Mouse (Mus musculus) large intestine, adult 2 months (tissue): ENCODE results near the gene Ruvbl1. TPM values are rescaled to one million over a fixed set of nuclear protein-coding genes. Genes with fewer than 3 reads are reported as not detected.
A peak's percentile ranks its signal among the peaks of the same experiment; 100 is the strongest.

Source experiments
- DNase-seq: peaks from one replicate; pipeline ENCODE4 v3.0.0-alpha.2; 2012; ENCODE audit warnings: low read depth, low spot score
- WGBS: fragments of 180-500 bp; shearing (Covaris S2); methylation state at CpG from one replicate; pipeline ENCODE4 v1.1.7; 2018; 5-methylcytosine and 5-hydroxymethylcytosine counted together
- polyA plus RNA-seq: library from polyadenylated mRNA; depleted of rRNA; stranded (reverse); fragments of >200 nt; gene quantifications from 2 replicates; pipeline ENCODE4 v1.2.3, GENCODE M21; 2012; rRNA removed

The Ruvbl1 gene
- 21.4 and 25.3 TPM in 2 replicates for polyA plus RNA-seq

DNA sequence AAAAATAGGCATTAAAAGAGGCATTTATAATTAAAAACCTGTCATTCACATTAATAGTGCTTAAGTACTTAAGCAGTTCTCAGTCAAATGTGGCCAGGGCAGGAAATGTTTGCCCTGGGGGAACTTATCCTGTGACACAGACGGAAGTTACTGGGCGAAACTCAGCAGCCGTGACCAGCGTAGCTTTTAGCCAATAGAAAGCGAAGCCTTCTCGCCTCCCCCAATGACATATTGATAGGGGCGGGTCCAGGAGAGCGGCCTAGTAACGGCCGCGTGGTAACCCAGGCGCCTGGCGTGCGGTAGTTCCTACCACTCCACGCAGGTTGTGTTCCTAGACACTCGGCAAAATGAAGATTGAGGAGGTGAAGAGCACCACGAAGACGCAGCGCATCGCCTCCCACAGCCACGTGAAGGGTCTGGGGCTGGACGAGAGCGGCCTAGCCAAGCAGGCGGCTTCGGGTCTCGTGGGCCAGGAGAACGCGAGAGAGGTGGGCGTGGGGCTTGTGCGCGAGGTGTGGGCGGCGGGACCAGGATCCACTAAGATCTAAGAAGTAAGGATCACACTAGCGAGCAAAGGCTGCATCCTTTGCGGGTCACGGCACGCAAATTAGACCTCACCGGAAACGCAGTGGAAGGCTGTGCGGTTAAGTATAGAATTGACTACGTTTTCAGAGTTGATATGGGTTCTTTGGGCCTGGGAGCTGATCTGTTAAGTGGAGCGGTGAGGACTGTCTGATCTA, at the start of gene Ruvbl1:
Gene Ruvbl1, plus strand, starts transcription at position 229 of the 740 bp plus-strand sequence.
- DNase-seq, result peak; percentile 93
- WGBS, result under 1% methylated on average over 42 of the region's 42 CpGs

DNA sequence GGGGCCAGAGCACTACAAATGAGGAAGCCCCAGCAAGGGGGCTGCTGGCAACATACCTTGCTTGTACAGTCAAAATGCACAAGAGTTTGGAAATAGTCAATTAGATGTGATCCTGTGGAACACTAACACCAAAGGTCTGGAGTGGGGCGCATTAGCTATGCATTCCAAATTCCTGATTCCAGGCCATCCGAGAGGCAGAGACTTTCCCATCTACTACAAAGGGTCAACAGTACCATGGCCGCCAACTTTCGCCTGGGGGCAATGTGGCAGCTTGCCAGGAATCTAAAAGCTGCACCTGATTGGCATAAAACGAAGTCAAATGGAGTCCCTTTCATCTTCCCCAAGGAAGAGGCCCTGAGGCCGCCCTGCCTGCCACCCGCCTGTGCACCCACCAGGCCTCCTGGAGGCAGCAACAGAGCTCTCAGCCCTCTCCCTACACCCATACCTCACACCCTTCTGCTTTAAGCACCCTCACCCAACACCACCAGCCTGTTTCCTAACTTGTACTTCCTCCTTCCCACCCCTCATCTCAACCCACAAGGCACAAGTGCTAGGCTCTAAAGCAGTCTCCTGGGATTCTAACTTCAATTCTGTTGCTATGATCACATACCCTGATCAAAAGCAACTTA, 49.0 kb upstream of the Ruvbl1 start:
- DNase-seq, result no peak

DNA sequence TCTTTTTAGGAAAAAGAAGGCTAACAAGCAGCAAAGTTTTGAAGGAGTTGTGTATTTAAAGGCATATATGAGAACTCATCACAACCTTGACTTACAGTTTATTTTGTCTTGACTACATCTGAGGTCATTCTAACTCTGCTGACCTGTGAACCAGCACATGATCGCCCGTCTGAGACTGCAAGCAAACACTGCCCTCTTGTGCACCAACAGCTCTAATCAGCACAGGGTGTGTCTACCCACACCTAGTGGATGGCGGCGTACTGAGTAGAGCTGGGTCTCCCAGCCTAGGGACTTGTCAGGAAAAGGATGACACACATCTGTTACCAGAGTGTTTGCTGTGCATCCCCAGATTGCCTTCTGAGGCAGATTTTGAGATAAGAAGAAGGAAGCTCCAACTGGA, 34.0 kb upstream of the Ruvbl1 start:
- DNase-seq, result no peak
- WGBS, result 8% methylated on average over 4 of the region's 4 CpGs

More for the DNA sequence above, 49.0 kb upstream of the Ruvbl1 start:
- 88% methylated on average over 7 of the region's 7 CpGs for WGBS

GRCm38 (mm10) chr6:88435609-88436008, 29.6 kb upstream of the Ruvbl1 start:
- WGBS, result 89% methylated on average over 7 of the region's 7 CpGs
- DNase-seq, result no peak

DNA sequence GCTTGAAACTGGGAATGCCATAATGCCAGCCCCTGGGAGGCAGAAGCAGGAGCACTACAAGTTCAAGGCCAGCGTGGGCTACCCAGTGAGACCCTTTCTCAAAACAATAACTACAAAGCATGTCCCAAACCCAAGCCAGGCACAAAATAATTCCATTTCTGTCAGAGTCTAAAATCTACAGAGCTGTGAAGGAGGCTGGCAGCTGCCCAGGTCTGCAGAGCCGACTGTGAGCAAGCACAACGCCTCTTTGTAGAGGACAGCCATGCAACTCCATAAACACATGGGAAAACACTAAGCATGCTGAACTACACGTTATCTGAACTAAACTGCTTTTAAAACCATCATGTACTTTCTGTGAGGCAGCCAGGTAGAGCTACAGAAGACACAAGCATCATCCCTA, 26.2 kb upstream of the Ruvbl1 start:
- 69% methylated on average over 4 of the region's 4 CpGs for WGBS
- no peak for DNase-seq

- 82% methylated on average over 3 of the region's 3 CpGs for WGBS
- no peak for DNase-seq
These were observed 22.7 kb upstream of the Ruvbl1 start for GRCm38 (mm10) chr6:88442551-88442950.

GRCm38 (mm10) chr6:88443446-88443845, 21.8 kb upstream of the Ruvbl1 start:
- no peak for DNase-seq
- 81% methylated on average over 3 of the region's 3 CpGs for WGBS

DNA sequence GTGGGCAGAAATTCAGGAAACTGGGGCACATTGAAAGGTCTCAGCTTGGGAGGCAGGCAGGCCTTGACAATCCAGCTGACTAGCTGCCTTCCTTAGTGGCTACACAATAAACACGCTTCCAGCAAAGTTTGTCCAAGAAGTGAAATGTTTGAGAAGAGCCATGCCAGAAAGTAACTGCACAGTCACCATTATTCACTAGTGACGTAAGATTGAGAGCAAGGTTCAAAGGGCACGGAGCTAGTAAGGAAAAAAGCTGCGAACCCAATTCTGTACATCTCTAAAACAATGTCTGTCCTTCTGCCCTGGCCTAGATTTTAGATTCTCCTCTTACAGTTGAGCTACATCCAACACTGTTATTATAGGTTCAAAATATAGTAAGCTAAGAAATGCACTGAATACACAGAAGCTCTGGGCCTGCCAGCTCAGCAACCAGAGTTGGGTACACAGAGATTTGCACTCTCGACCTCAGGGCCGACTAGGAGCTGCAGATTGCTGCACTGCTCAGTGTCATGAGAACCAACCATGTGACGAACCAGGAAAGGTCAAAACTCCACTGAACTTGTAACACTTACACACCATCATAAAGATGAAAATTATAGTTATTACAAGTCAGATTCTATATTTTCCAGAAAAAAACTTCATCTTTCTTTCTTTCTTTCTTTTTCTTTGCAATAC, 21.0 kb upstream of the Ruvbl1 start:
- 34% methylated on average over 7 of the region's 7 CpGs for WGBS
- no peak for DNase-seq

DNA sequence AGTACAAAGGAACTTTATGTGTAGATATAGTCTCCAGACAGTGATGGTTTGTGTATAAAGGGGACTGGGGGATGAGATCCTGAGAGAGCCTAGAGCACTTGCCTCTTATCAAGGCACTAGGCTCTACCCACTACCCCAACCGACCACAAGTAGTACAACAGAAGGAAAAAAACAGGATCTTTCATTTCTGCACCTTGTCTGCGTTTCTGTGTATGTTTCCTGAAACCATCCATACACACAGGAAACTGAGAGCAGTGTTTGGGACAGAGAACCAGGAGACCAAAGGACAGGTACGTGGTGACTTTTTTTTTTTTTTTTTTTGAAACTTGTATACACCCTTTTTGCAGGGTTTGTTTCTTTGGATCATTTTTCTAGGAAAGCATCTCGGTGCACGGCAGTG, 19.5 kb upstream of the Ruvbl1 start:
- DNase-seq, result no peak
- 4% methylated on average over 5 of the region's 5 CpGs for WGBS

DNA sequence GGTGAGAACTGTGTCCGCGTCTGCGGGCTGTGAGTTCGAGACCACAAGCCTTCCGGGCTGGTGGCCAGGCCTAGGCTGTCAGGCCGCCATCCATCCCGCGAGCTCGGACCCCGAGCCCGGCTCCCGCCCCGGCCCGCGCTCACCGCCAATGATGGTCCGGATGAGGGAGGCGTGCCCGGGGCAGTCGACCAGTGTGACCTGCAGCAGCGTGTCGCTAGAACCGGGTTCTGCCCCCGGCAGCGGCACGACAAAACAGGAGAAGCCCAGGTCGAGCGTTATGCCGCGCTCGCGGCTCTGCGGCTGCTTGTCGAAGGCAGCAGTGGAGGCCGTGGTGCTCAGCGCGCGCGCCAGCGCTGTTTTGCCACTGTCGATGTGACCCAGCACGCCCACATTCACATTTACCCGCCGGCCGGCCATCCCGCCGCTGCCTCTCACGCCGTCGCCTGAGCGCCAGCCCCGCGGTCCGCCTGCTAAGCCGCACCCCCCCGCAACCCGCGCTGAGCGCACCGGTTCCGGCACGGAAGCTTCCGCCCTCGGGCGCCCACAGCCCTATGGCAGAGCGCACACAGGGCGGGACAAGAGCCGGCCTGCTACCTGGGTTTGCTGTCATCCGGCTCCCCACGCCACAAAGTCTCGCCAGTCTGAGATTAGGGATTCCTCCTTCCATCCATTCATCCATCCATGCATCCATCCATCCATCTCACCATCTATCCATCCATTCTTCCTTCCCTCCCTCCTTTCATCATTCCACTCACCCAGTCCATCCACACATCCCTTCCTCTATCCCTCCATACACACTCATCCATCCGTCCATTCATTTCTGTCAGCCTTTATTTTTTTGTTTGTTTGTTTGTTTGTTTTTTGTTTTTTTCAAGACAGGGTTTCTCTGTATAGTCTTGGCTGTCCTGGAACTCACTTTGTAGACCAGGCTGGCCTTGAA, 18.9 kb upstream of the Ruvbl1 start, which contains the start of gene Eefsec:
Gene Eefsec, minus strand, starts transcription at position 477 of the 940 bp plus-strand sequence.
- DNase-seq, result no peak
- 1% methylated on average over 72 of the region's 72 CpGs for WGBS

GRCm38 (mm10) chr6:88447454-88447853, 17.8 kb upstream of the Ruvbl1 start:
- no peak for DNase-seq
- 53% methylated on average over 4 of the region's 4 CpGs for WGBS

GRCm38 (mm10) chr6:88454545-88454944, 10.7 kb upstream of the Ruvbl1 start:
- no peak for DNase-seq
- 59% methylated on average over 2 of the region's 2 CpGs for WGBS

GRCm38 (mm10) chr6:88469878-88470277, 4.7 kb downstream of the Ruvbl1 start:
- no peak for DNase-seq
- 72% methylated on average over 6 of the region's 6 CpGs for WGBS

DNA sequence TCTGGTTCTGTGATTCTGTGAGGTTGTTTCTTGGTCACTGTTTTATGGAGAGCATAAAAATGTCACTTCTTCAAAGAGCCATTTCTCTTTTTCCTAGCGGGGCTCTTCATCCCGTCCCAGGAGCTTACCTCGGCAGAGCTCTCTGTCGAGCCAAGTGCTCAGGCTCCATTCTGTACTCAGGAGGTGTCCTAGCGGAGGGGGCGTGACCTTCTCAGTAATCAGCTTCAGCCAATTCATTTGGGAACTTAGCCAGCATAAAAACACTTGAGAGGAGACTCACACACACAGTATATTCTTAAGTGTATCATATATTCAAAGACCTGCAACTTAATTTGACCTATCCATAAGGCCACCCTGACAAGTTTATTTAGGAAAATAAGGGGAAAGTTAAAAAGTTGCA, 15.2 kb downstream of the Ruvbl1 start:
- 52% methylated on average over 6 of the region's 6 CpGs for WGBS
- DNase-seq, result no peak

GRCm38 (mm10) chr6:88483111-88483510, 17.9 kb downstream of the Ruvbl1 start:
- 35% methylated on average over 7 of the region's 7 CpGs for WGBS
- DNase-seq, result peak; percentile 33

DNA sequence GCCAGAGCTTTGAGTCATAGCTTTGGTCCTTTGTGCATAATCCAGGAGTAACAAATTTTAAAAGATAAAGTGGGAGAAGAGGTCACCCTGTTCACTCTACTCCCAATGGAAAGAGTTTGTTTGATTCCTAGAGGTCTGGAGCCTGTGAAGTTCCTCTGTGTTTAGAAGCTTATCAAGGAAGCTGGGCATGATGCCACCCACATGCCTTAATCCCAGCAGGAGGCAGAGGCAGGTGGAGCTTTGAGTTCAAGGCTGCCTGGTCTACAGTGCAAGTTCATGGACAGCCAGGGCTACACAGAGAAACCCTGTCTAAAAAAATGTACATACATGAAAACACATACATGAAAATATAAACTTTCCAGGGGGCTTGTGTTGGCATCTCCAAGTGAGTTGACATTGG, 18.7 kb downstream of the Ruvbl1 start:
- no peak for DNase-seq

DNA sequence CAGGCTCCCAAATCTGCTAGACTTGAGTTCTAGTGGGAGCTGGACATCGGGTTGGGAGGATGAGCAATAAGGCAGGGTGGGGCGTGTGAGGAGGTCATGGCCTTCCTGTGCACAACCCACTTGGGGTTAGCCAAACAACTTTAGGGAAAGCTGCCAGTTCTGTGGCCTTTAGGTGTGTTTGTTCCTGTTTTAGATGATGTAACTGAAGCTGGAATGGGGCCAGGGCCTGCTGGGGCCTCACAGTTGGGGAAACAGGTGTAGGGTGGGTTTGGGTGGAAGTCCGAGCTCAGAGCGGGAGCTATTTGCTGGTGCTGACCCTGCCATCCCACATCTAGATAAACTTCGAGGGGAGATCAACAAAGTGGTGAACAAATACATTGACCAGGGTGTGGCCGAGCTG, 20.2 kb downstream of the Ruvbl1 start:
- 32% methylated on average over 6 of the region's 6 CpGs for WGBS
- peak; percentile 29 for DNase-seq

DNA sequence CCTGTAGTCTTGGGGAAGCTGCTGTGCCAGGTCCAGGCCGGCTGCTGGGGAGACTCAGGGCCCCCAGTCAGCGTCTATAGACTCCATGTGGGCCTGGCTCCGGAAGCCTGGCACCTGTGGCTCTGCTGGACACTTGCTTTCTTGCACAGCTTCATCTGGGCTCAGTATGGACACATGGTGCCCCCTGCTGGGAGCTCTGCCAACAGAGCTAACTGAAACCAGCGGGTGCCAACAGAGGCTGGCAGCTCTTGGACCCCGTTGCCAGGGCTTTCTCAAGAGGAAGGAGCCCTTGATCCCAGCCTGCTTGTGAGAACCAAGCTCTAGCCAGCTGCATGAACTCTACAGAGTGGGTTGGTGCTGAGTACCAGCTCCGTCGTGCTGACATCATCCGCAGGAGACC, 21.7 kb downstream of the Ruvbl1 start:
- 74% methylated on average over 8 of the region's 8 CpGs for WGBS
- DNase-seq, result no peak

GRCm38 (mm10) chr6:88489026-88489425, 23.8 kb downstream of the Ruvbl1 start:
- WGBS, result 81% methylated on average over 7 of the region's 7 CpGs
- no peak for DNase-seq

DNA sequence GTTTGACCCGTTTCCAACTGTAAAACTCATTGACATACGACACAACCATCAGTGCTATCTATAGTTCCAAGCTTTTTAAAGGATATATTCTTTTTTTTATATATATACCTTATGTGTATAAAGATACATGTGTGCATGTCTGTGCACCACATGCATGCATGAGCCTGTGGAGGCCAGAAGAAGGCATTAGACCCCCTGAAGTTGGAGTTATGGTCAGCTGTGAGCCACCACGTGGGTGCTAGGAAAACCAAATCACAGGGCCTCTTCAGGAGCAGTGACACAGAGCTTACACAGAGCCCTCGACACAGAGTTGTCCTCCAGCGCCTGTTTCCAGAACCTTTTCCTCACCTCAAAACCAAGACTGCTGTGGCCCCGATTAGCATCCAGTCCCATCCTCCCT, 24.6 kb downstream of the Ruvbl1 start:
- no peak for DNase-seq
- WGBS, result 81% methylated on average over 6 of the region's 6 CpGs
